Mouse (Mus musculus): ENCODE results near the gene Lgr5. TPM values are rescaled to one million over a fixed set of nuclear protein-coding genes. Genes with fewer than 3 reads are reported as not detected.
A peak's percentile ranks its signal among the peaks of the same experiment; 100 is the strongest.

Lgr5 gene
- 0.59 and 0.65 TPM in 2 replicates for polyA plus RNA-seq (2016; fragmentation: Nextera tagmentation; extraction: Ambion mirVana)

DNA sequence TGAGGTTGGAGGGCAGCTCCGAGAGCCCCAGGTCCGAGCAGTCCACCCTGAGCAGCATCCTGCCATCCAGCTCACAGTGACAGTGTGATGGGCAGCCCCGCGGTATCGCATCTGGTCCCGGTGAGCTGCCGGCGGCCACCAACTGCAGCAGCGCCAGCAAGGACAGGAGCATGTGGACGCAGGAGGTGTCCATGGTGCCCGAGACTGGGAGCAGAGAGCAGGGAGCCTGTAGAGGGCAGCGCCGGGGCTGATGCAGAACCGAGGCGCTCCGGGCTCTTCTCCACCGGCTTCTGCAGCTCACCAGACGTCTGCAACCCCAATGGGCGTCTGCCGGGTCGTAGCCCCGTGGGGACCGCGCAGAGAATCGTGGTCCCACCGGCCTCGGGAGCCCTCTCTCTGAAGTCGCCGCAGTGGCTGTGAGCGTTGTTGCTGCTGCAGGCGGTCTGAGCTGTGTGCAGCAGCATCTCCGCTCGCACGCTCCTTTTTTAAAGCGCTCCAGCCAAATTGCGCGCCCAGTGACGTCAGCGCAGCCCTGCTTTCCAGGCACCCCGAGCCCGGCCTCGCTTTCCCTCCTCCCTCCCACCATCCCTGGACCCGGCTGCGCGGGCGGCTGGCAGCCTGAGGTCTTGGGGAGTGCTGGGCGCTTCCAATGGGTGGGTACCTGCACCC, at the start of gene Lgr5:
Gene Lgr5 (minus strand): TSS at position 480 of the 669 bp plus-strand sequence.
- no peaks in the 10 kb centered on the region for H3K9me3 ChIP-seq (replicated peaks)
- ATAC-seq (ENCODE audit: insufficient number of reproducible peaks, low FRiP score): peak; percentile 79
- peaks cover 59% of the 10 kb centered on the region for H3K27me3 ChIP-seq (replicated peaks)
- peak within 1 kb of the TSS; percentile 54 for H3K4me3 ChIP-seq
- H3K36me3 ChIP-seq: no peaks in the 10 kb centered on the region
- H3K27ac ChIP-seq (ENCODE audit: poor library complexity, severe bottlenecking): no peak within 1 kb of the TSS
- WGBS: under 1% methylated on average over 46 of the region's 47 CpGs
- H3K4me1 ChIP-seq (replicated peaks): peaks cover 32% of the 10 kb centered on the region
- H3K4me2 ChIP-seq: peak within 1 kb of the TSS; percentile 99
- peak within 1 kb of the TSS; percentile 56 for H3K9ac ChIP-seq

DNA sequence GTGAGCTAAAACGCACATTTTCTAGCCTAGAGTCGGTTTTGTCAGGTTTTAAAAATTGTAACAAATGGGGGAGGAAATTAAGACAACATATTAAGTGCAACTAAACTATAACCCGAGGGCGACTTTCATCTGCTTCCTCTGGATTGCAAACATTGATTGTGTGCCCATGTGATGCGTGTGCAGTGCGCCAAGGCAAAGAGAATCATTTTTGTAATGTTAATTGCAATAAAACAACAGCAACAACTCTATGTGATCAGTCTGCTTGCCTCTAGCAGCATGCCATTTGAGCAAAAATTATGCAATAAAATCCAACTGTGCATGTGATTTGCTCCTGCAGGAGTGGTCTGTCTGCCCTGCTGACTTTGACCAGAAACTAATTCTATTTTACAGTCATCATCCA, 39.1 kb upstream of the Lgr5 start:
- H3K27ac ChIP-seq (ENCODE audit: poor library complexity, severe bottlenecking): no peak overlapping the region
- no peaks in the 10 kb centered on the region for H3K27me3 ChIP-seq (replicated peaks)
- H3K4me2 ChIP-seq: no peak overlapping the region
- H3K9me3 ChIP-seq (replicated peaks): no peaks in the 10 kb centered on the region
- H3K36me3 ChIP-seq: no peaks in the 10 kb centered on the region
- H3K4me3 ChIP-seq: no peak overlapping the region
- 76% methylated on average over 6 of the region's 6 CpGs for WGBS
- no peak overlapping the region for H3K9ac ChIP-seq
- 0 out of 2 replicates have a peak, but pooled peaks cover 3% of the 10 kb centered on the region for H3K4me1 ChIP-seq (replicated peaks)
- no peak for ATAC-seq (ENCODE audit: insufficient number of reproducible peaks, low FRiP score)

DNA sequence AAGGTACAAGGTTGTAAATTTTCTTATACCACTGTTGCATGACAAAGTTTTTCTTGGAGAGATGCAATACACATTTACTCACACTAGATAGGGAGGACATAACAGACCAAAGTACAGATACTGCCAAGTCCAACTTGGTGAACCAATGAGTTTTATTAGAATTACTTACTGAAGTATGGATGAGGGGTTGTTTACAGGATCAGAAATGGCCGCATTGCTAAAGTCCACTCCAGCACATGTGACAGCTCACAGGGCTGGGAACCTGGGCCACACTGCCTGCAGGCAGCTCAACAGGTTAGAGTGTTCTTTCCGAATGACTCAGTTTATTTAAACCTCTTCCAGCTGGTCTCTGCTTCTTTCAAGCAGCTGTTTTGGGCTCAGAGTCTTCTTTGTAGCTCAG, 37.4 kb upstream of the Lgr5 start:
- H3K4me2 ChIP-seq: no peak overlapping the region
- no peak for ATAC-seq (ENCODE audit: insufficient number of reproducible peaks, low FRiP score)
- H3K4me1 ChIP-seq (replicated peaks): 0 out of 2 replicates have a peak, but pooled peaks cover 3% of the 10 kb centered on the region
- H3K27me3 ChIP-seq (replicated peaks): no peaks in the 10 kb centered on the region
- H3K27ac ChIP-seq (ENCODE audit: poor library complexity, severe bottlenecking): no peak overlapping the region
- no peaks in the 10 kb centered on the region for H3K36me3 ChIP-seq
- no peak overlapping the region for H3K4me3 ChIP-seq
- no peaks in the 10 kb centered on the region for H3K9me3 ChIP-seq (replicated peaks)
- 79% methylated on average over 2 of the region's 2 CpGs for WGBS
- H3K9ac ChIP-seq: no peak overlapping the region

DNA sequence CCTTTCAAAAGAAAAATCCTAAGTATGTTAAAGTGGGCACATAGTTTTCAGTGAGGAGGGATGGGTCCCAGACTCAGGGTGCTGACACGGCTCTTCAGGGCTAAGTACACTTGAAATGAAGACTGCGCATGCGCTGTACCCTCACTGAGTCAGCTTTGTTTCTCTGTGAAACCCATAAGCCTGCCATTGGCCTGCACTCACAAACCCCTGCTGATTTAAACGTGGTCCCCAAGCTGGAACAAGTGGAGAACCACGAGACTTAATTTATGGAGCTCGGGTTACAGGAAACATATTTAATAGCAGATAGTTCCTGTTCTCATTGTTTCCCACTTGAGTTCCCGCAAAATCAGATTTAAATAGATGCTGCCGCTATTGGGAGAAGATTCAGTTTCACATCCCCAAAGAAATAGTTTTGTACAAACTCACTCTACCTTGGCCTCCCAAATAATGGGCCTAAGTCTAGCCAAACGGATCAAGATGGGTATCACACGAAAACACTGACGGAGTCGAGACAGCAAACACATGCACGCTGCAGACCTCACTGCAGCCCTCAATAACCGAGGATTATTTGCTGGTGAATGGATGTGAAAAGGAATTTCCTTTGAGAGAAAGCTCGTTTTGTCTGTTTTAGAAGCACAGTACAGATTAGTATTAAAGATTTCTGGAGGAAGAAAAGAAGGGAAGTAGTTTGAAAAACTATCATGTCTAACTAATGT, 36.5 kb upstream of the Lgr5 start:
- ATAC-seq (ENCODE audit: insufficient number of reproducible peaks, low FRiP score): no peak
- Histone ChIP-seq H3K36me3 (no peaks in the 10 kb centered on the region), H3K9me3 (replicated peaks) (no peaks in the 10 kb centered on the region), H3K27ac (ENCODE audit: poor library complexity, severe bottlenecking) (no peak overlapping the region), H3K27me3 (replicated peaks) (no peaks in the 10 kb centered on the region), H3K9ac (no peak overlapping the region), H3K4me2 (no peak overlapping the region), H3K4me1 (replicated peaks) (0 out of 2 replicates have a peak, but pooled peaks cover 3% of the 10 kb centered on the region), H3K4me3 (no peak overlapping the region)
- 66% methylated on average over 15 of the region's 15 CpGs for WGBS

DNA sequence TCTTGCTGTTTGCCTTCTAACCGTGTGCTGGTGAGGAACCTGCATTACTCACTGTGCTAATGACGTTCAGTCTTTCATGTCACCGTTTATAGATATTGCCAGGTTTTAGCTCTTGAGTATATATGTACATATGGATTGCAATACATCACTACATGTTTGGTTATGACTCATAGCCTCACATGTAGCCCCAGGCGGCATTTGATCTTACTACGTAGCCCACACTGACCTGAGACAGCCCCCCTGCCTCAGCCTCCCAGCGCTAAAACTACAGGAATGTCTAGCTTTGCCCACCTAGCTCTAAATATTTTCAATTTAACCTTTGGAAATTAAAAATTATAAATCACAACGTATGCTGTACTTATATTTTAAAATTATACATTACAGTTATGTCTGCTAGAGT, 35.9 kb upstream of the Lgr5 start:
- no peak overlapping the region for H3K9ac ChIP-seq
- H3K36me3 ChIP-seq: no peaks in the 10 kb centered on the region
- no peak overlapping the region for H3K4me2 ChIP-seq
- no peak overlapping the region for H3K4me3 ChIP-seq
- H3K27me3 ChIP-seq (replicated peaks): no peaks in the 10 kb centered on the region
- WGBS: 77% methylated on average over 7 of the region's 7 CpGs
- H3K9me3 ChIP-seq (replicated peaks): no peaks in the 10 kb centered on the region
- H3K4me1 ChIP-seq (replicated peaks): 0 out of 2 replicates have a peak, but pooled peaks cover 3% of the 10 kb centered on the region
- ATAC-seq (ENCODE audit: insufficient number of reproducible peaks, low FRiP score): no peak
- H3K27ac ChIP-seq (ENCODE audit: poor library complexity, severe bottlenecking): no peak overlapping the region

DNA sequence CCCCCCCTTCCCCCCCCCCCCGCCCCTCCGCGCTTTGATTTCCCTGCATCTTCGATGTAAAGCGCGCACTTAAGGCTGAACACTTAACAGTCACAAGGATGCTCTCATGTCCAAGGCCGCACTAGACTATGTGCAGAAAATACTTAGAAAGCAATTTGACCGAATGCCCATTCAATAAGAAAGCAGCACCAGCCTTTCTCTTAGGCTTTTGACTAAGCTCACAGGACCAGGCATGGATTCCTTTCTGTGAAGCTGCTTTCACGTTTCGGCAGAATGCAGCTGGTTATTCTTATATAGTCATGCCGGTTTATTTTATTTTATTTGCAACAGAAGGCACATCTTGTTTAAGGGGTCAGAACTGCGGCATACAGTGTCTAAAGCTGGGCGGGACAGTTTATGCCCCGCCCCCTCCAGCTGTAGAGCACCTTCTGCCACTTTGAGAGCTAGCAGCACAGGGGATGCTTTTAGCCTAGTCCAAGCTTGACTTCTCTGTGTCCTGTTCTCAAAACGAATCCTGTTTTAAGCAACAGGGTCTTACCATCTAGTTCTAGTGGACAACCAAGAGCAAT, 30.8 kb upstream of the Lgr5 start:
- 22% methylated on average over 15 of the region's 15 CpGs for WGBS

DNA sequence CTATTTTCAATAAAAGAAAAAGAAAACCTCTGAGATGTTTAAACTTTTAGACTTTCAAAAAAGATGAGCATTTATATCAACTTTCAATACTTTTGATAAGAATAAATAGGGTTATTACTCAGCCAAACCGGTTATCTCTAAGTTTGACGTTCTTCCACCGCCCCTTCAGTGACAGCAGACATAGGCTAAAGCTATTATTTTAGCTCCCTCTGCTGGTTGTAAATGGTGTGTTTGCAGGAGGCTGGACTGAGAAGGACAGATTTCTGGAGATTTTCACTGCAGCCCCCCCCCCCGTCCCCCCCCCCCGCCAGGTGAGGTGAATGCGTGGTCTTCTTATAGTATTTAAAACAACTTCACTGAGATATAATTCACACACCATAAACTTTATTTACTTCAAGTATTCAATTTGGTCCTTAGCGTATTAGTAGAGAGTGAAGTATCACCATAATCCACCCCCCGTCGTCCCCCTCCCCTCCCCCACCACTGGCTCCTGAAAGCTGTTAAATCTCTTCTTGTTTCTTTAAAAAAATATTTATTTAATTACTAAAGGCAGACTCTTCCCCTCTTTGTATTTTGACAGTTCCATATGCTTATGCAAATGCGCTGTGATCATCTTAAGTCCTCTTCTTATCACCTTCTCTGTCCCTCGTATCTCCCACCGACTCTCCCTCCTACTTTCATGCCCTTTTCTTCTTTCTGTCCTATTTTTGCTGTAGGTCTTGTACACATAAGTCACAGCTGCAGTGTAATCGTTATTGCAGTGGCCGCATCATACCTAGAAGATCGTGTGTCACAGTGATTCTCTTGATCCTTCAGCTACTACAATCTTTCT, 30.1 kb upstream of the Lgr5 start:
- H3K9ac ChIP-seq: no peak overlapping the region
- no peak for ATAC-seq (ENCODE audit: insufficient number of reproducible peaks, low FRiP score)
- H3K4me3 ChIP-seq: peak overlapping the region; percentile 29
- no peak overlapping the region for H3K27ac ChIP-seq (ENCODE audit: poor library complexity, severe bottlenecking)
- H3K36me3 ChIP-seq: no peaks in the 10 kb centered on the region
- H3K9me3 ChIP-seq (replicated peaks): no peaks in the 10 kb centered on the region
- H3K4me2 ChIP-seq: peak overlapping the region; percentile 67
- H3K4me1 ChIP-seq (replicated peaks): peaks cover 8% of the 10 kb centered on the region
- no peaks in the 10 kb centered on the region for H3K27me3 ChIP-seq (replicated peaks)
- 10% methylated on average over 13 of the region's 15 CpGs for WGBS

More for the DNA sequence above, 30.8 kb upstream of the Lgr5 start:
- no peak for ATAC-seq (ENCODE audit: insufficient number of reproducible peaks, low FRiP score)
- Histone ChIP-seq H3K4me1 (replicated peaks) (peaks cover 8% of the 10 kb centered on the region), H3K27me3 (replicated peaks) (no peaks in the 10 kb centered on the region), H3K36me3 (no peaks in the 10 kb centered on the region), H3K9me3 (replicated peaks) (no peaks in the 10 kb centered on the region), H3K4me3 (peak overlapping the region; percentile 29), H3K9ac (no peak overlapping the region), H3K4me2 (peak overlapping the region; percentile 67), H3K27ac (ENCODE audit: poor library complexity, severe bottlenecking) (no peak overlapping the region)

DNA sequence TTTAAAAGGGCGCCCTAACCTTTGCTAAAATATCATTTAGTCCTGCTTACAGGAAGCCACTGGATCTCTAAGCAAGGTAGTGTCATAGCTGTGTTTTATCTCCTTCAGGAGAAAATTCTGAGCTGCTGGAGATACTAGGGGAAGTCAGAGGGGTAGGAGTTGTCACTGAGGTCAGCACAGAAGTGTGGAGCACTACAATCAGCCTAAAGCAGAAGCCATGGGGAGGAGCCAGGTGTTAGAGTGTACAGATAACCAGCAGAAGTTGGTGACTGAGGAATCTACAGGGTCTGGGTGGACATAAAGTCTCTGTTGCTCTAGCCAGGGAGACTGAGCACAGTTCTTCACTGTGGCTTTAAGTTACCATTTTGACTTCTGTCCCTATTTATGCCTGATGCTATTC, 8.2 kb upstream of the Lgr5 start:
- 82% methylated on average over 1 of the region's 1 CpGs for whole genome bisulfite sequencing
- no peak for ATAC-seq (ENCODE audit: insufficient number of reproducible peaks, low FRiP score)

DNA sequence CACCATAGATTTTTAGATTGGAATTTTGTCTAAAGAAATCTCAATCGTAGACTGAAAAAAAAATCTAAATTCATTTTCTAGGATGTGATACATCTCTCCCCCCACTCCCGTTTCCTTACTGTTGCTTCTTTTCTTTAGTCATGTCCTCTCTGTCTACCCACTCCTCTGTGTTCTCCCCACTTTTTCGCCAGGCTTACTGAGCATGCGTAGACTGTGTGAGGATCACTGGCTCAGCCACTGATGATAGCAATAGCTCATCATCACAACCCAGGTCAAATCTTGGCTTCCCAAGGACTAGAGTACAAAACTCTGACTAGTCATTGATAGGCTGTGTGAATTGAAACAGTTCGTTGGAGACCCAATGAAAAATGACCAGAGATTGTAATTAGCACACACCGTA, 6.1 kb upstream of the Lgr5 start:
- Histone ChIP-seq H3K4me1 (replicated peaks) (no peaks in the 10 kb centered on the region), H3K27ac (ENCODE audit: poor library complexity, severe bottlenecking) (no peak overlapping the region), H3K4me3 (no peak overlapping the region), H3K4me2 (no peak overlapping the region), H3K36me3 (no peaks in the 10 kb centered on the region), H3K9me3 (replicated peaks) (no peaks in the 10 kb centered on the region), H3K27me3 (replicated peaks) (peaks cover 16% of the 10 kb centered on the region), H3K9ac (no peak overlapping the region)
- WGBS: 79% methylated on average over 6 of the region's 6 CpGs
- ATAC-seq (ENCODE audit: insufficient number of reproducible peaks, low FRiP score): no peak

More for the DNA sequence above, 8.2 kb upstream of the Lgr5 start:
- no peaks in the 10 kb centered on the region for H3K9me3 ChIP-seq (replicated peaks)
- H3K4me3 ChIP-seq: no peak overlapping the region
- no peak overlapping the region for H3K27ac ChIP-seq (ENCODE audit: poor library complexity, severe bottlenecking)
- no peaks in the 10 kb centered on the region for H3K4me1 ChIP-seq (replicated peaks)
- H3K36me3 ChIP-seq: no peaks in the 10 kb centered on the region
- H3K4me2 ChIP-seq: no peak overlapping the region
- no peaks in the 10 kb centered on the region for H3K27me3 ChIP-seq (replicated peaks)
- H3K9ac ChIP-seq: no peak overlapping the region

DNA sequence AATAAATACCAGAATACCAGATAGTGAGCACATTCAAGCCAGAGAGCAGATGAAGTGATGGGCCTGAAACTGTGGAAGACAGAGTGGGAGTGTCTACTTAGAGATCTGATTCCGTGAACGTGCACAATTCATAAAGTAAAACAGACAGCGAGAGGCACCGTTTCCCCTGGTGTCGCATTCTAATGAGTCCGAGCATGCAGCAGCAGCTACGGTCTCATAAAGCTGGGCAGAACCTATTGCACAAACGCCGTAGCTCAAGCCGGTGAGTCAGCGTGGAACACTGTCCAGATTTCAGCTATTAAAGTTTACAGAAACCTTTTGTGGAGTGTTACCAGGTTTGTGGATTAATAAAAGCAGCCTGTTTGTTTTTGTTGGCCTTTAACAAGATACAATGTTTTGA, 5.6 kb upstream of the Lgr5 start:
- ATAC-seq (ENCODE audit: insufficient number of reproducible peaks, low FRiP score): no peak
- Histone ChIP-seq H3K4me2 (no peak overlapping the region), H3K27me3 (replicated peaks) (peaks cover 20% of the 10 kb centered on the region), H3K4me3 (no peak overlapping the region), H3K36me3 (no peaks in the 10 kb centered on the region), H3K9me3 (replicated peaks) (no peaks in the 10 kb centered on the region), H3K27ac (ENCODE audit: poor library complexity, severe bottlenecking) (no peak overlapping the region), H3K9ac (no peak overlapping the region), H3K4me1 (replicated peaks) (peaks cover under 1% of the 10 kb centered on the region; the same call in 1 of the 2 replicates)
- 74% methylated on average over 11 of the region's 11 CpGs for WGBS
